Mouse (Mus musculus) adipocyte (in vitro differentiated cells): ENCODE measurements around the gene Ypel5.

Source experiments
- DNase-seq: peaks from one replicate; pipeline ENCODE4 v3.0.0-alpha.2; 2016; ENCODE audit warnings: low spot score

The Ypel5 gene

GRCm38 (mm10) chr17:72844949-72845490 lies 8.8 kb downstream of the Ypel5 start:
- peak; percentile 87 for DNase-seq

GRCm38 (mm10) chr17:72845521-72845920 lies 9.3 kb downstream of the Ypel5 start:
- DNase-seq, result no peak

GRCm38 (mm10) chr17:72855298-72855697 lies 19.0 kb downstream of the Ypel5 start:
- DNase-seq, result peak; percentile 19

GRCm38 (mm10) chr17:72857677-72858633 lies 21.7 kb downstream of the Ypel5 start:
- DNase-seq, result peak; percentile 83

GRCm38 (mm10) chr17:72863226-72863625 lies 27.0 kb downstream of the Ypel5 start:
- no peak for DNase-seq

- DNase-seq, result no peak
Observed at GRCm38 (mm10) chr17:72866624-72867245, 30.5 kb downstream of the Ypel5 start.

GRCm38 (mm10) chr17:72868181-72868580 lies 31.9 kb downstream of the Ypel5 start:
- DNase-seq, result peak; percentile 73

- DNase-seq, result no peak
Observed at GRCm38 (mm10) chr17:72878979-72879378, 42.7 kb downstream of the Ypel5 start.

- peak; percentile 64 for DNase-seq
Observed at GRCm38 (mm10) chr17:72880156-72880555, 43.9 kb downstream of the Ypel5 start.

GRCm38 (mm10) chr17:72881051-72881450 lies 44.8 kb downstream of the Ypel5 start:
- DNase-seq, result no peak

GRCm38 (mm10) chr17:72881804-72882203 lies 45.6 kb downstream of the Ypel5 start:
- DNase-seq, result no peak

- peak; percentile 76 for DNase-seq
Observed at GRCm38 (mm10) chr17:72889556-72890397, 53.5 kb downstream of the Ypel5 start.

- DNase-seq, result no peak
Observed at GRCm38 (mm10) chr17:72890398-72890898, 54.2 kb downstream of the Ypel5 start.

- DNase-seq, result no peak
Observed at GRCm38 (mm10) chr17:72891556-72891955, 55.3 kb downstream of the Ypel5 start.

GRCm38 (mm10) chr17:72895506-72895905 lies 59.3 kb downstream of the Ypel5 start:
- no peak for DNase-seq

GRCm38 (mm10) chr17:72897076-72897475 lies 60.8 kb downstream of the Ypel5 start:
- DNase-seq, result no peak

GRCm38 (mm10) chr17:72897961-72898360 lies 61.7 kb downstream of the Ypel5 start:
- DNase-seq, result no peak

GRCm38 (mm10) chr17:72898775-72899174 lies 62.5 kb downstream of the Ypel5 start:
- DNase-seq, result no peak
